Mouse (Mus musculus): ENCODE measurements at regions not wholly inside any gene's neighbourhood (a gene's known extent, or its start where the extent isn't known, plus 50 kb on each side); places are given as distances from the start of the nearest gene placed in this dataset.

DNA sequence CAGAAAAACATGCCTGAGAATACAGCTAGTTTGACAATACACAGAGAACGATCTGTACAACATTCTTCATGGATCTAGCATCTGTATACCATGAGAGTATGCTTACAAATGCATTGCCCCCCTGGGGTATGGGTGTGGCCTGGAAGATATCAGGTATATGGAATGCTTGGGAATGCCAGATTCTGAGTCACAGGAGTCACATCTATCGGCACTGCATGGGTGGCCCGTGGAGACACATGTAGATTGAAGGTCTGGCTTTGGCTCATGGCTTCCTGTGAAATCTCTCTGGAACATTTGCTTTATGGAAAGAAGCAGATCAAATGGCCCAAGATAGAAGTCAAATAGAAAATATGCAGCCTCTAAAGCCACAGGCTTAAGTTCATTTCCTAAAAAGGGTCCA, 59.6 kb downstream of the Kcne4 start:
- DNase-seq = no peak

DNA sequence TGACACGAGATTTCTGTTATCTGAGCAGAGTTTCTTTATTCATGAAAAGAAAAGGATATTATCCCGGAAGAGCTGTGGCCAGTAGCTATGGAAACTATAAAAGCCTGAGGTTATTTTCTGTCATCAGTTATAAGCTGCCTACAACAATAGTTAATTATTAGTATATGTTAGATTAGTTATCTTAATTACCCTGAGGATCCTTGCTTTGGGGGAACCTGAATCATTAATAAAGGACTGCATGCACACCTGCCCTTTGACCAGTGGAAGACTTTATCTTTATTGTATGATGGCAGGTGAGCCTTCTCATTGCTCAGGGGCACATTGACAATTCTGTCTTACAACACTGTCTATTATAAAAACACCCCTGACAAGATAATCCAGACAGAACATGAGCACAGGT, 62.7 kb downstream of the Kcne4 start:
- DNase-seq = no peak

DNA sequence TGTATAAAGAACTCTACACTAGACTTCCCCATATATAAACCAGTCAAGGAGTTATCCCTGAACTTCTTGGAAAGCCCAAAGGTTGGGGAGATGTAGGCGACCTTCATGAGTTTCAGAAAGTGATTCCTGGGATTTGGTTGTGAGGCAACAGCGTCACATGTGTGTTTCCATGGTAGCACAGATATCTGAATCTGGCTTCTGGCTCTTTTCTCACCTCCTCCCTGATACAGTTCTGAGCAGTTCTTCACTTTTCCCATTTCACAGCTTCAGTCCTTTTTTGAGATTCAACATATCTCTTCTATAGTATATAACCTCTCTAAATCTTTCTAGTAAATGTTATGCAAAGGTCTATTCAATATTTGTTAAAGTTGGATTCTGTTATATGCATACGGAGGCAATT, 65.9 kb downstream of the Kcne4 start:
- no peak for DNase-seq

DNA sequence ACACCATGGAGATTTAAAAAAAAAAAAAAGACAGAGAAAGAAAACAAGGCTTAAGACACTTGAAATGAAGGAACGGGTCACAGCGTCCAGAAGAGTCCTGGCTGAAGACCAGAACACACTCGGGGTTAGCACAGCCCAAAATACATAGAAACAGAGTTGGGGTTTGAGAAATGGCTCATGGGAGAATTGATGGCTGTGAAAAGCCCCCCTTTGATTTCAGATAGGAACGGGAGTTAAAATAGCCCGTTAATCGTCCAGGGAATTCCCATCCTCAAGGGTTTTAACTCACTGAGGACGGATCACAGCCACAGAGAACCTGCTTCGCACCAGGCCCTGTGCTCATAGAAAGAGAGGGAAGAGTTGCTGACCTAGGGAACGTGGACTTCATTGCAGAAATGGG, 72.7 kb downstream of the Kcne4 start:
- peak in 1 of 2 experiments; percentile 40 for DNase-seq

GRCm38 (mm10) chr1:78891344-78891743, 74.8 kb downstream of the Kcne4 start:
- no peak for DNase-seq

GRCm38 (mm10) chr1:78894301-78894700, 77.7 kb downstream of the Kcne4 start:
- peak in 1 of 2 experiments; percentile 16 for DNase-seq

GRCm38 (mm10) chr1:78895112-78895511, 78.6 kb downstream of the Kcne4 start:
- no peak for DNase-seq

GRCm38 (mm10) chr1:78907591-78907990, 91.0 kb downstream of the Kcne4 start:
- DNase-seq = no peak

DNA sequence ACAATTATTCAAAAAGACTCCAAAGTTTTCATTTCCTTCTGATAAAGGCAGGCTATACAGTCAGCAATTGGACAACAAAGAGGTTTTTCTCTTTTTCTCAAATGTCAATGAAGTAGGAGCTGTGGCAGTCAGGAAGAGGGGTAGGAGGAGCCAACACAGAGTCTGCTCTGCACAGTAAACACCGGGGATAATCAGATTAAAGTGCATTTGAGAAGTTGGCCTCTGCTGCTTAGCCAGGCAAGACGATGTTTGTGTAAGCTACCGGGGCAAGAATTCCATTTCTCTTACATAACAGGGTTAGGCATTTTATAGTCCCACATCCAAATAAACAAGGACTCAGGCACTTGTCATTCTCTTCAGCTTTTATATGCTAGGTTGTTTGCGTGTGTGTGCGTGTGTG, 91.4 kb downstream of the Kcne4 start:
- no peak for DNase-seq

GRCm38 (mm10) chr1:78913791-78914190, 97.2 kb downstream of the Kcne4 start:
- DNase-seq = no peak

- no peak for DNase-seq
These were observed 103.3 kb downstream of the Kcne4 start for GRCm38 (mm10) chr1:78919863-78920262.

DNA sequence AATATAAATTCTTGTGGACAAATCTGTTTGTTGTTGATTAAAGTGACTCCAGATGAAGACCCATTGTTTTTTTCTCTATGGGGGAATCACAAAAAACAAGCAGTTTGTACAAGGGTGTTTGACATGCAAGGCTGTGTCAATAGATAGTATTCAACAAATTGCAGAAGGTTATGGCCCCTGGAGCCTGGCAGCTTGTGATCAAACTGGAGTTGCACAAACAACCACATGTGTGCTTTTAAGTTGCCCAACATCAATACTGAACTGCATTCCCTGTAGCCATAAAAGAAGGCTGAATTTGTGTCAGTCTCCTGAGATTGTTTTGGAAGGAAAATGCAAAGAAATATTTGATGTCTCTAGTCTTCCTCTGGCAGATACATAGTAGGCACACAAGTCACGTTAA, 113.4 kb downstream of the Kcne4 start:
- no peak for DNase-seq

GRCm38 (mm10) chr1:78939871-78940270, 123.3 kb downstream of the Kcne4 start:
- DNase-seq = no peak

DNA sequence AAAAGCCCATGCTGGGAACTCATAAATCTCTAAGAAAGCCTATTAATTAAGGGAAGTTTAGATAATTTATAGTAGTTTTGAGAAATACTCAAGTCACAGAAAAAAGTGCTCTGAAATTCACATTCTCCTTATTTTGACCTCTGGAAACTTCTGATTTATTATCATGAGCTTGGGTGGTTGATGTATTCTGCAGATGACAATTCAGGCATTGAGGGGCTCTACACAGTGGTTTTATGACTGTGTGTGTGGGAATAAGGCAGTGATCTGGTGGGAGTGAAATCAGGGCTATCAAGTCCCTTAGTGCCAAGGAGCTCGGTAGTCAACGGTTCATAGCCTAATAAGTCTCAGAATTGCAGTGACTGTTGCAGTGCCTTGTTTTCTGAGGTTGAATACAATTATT, 129.0 kb downstream of the Kcne4 start:
- DNase-seq = no peak

DNA sequence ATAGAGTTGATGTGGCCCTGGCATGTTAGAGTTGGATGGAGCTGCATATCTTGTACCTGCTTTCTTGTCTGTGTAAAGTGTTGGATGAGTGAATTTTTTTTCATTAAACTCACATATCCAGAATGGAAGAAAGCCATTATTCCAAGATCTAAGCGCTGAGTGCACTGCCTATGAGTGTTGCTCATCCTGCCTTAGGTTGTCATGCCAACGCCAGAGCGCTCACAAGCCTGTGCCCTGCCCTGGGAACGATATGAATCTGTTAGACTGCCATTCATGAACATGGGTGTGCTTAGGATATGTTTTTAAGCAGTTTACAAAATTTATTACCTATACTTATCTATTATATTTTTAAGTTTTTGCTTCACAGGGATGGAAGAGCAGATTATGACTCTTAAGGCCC, 163.5 kb downstream of the Kcne4 start:
- no peak for DNase-seq
